Mouse (Mus musculus) urinary bladder, postnatal 14 days (tissue): ENCODE measurements around the gene Gm10518.

Experiments
- DNase-seq: peaks from one replicate; pipeline ENCODE4 v3.0.0; 2021; ENCODE audit warnings: low spot score

Gm10518 gene

DNA sequence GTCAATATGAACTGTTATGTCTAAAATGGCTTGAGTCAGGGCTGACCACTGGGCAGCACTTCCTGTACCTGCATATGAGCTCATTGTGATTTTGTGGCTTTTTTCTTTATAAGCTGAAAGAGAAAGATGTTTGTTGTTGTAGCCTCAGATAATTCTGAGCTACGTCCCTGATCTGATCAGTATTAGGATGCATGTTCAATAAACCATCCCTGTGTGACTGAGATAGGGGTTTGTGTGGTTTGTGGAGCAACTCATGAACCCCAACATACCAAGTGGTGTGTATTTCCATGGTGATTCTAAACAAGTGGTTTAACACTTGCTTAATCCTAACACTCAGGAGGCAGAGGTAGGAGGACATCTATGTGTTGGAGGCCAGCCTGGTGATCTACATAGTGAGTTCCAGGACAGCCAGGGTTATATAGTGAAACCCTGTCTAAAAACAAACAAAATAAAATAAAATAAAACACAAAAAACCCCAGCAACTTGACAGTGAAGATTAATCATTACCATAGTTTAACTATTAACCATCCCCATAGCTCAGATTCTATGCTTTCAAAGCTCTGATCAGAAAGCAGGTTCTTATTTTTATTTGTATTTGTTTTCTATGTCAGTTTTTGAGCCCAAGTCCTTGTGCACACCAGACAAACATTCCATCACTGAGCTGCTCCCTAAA is 32.7 kb downstream of the Gm10518 start:
- DNase-seq = no peak

DNA sequence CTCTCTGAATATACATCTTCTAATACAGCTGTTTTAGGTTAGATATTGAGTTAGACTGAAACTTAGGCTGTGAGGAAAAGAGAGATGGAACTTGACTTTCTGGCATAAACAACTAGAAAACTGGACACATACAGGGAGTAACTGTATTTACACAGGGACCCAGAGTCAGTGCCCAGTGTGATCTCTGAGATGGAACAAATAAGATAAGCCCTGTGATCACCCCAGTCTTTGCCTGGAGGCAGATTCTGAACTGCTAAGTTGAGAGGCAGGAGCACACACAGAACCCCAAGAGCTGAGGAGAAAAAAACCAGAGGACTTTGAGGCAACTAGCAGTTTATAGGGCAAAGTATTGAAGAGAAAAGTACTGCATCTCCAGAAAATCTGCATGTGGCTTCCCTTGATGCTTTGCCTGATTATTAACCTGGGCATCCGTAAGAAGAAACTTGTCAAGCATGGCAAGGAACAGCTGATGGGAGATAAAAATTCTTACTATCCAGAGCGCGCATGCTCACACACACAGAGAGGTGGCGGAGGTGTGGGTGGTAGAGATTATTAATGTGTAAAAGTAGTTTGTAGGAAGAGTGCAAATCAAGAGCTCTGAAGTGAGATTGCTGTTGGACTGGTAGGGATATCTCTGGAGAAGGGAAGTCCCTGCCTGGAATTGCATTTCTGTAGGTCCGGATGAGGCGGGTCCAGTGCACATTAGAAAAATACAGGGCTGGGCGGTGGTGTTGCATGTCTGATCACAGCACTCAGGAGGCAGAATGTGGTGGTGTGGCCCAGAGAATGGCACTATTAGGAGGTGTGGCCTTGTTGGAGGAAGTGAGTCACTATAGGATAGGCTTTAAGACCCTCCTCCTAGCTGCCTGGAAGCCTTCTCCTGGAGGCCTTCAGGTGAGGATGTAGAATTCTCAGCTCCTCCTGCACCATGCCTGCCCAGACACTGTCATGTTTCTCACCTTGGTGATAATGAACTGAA is 33.5 kb downstream of the Gm10518 start:
- no peak for DNase-seq

DNA sequence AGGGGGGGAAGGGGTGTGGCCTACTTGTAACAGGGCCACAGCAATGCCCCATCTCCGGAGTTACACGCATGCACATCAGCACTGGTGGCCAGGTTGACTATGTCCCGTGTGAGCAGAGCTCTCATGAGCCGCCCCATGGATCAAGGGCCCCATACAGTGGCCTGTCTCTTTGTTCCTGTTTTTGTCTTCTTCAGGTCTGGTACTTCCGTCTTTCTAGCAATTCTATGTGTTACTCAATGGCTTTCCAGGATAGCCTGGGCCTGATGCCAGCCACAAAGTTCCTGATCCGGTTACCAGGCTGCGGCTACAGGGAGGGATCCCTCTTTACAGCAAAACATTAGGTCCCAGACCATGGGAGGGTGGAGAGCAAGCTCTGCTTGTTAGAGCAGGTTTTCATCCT is 39.4 kb downstream of the Gm10518 start:
- peak; percentile 58 for DNase-seq

- no peak for DNase-seq
These were observed 40.8 kb downstream of the Gm10518 start for GRCm38 (mm10) chr1:179843981-179844380.

DNA sequence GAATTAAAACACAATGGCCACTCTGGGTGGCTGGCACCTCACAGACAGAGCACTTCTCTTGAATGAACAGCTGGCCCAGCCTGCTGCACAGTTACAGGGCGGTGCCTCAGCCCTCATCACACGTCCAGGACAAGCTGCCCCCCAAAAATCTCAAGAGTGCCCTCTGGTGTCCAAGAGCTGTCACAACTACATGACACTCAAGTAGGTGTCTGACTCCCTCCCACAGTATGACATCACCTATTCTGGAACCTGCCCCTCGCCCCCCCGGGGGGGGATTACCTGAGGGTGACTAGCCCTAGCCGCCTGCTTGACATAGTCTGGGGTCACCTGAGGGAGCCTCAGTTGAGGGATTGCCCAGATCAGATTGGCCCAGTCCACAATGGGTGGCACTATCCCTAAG is 41.7 kb downstream of the Gm10518 start:
- peak; percentile 68 for DNase-seq

- no peak for DNase-seq
These were observed 42.8 kb downstream of the Gm10518 start for GRCm38 (mm10) chr1:179845832-179846499.

GRCm38 (mm10) chr1:179847173-179847572 is 44.0 kb downstream of the Gm10518 start:
- no peak for DNase-seq

DNA sequence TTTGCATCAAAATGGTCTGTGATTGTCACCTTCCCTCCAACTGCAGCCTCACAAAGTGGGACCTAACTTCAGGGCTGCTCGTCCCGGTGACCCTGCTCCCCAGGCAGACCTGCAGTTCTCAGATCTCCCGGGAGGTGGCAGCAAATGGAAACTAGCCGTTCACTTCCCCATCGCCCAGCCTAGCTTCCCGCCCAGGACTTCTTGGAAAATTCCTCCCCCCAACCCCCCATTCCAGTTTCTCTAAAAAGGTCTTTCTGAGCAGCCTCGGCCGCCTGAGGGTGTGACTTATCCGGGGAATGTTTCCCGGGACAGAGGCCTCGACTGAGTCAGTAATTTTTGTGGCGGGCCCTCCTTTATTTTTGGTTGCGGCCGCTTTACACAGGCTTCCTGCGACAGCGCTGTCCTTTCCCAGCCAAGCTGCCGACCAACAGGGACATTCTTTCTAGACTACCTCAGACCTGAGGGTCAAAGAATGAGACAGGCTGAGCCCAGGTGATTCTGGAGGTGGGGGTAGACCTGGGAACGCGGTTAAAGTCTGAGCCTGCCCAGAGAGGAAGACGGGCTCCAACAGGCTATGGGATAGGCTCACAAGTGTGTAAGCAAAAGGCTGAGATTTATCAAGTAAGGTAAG is 44.7 kb downstream of the Gm10518 start:
- peak; percentile 92 for DNase-seq

DNA sequence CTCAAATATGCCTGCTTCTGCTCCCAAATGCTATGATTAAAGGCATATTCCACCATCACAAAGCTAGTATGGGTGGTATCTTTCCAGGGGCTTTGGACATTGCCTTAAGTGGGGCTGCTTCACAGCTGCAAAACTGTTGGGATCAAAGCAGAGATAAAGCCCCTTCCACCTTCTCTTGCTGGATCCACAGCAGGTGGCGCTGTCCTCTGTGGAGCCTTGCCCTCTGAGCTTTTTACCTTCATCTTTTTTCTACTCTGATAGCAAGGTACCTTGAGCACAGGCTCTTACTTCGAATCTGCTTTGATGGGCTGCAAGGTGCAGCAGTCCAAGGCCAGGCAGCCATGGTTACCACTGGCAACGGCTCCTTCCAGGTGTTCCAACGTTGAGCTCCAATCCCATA is 50.2 kb downstream of the Gm10518 start:
- no peak for DNase-seq
